Mouse (Mus musculus) heart, embryonic 14.5 days (tissue): Measurements from ENCODE around the gene Dync1i1. TPM values are rescaled to one million over a fixed set of nuclear protein-coding genes. Genes with fewer than 3 reads are reported as not detected.

ENCODE experiments used
- ATAC-seq: fragments of 200-750 bp; cut with Nextera tagmentation; 2 replicates; pipeline ENCODE4 v1.8.0; 2017; ENCODE audit warnings: low read depth, moderate TSS enrichment; ENCODE audit not compliant: insufficient number of reproducible peaks, insufficient read depth, low FRiP score
- H3K27ac ChIP-seq, 2 experiments: fragments of 200-500 bp in 1 of 2; fragments of 300-500 bp in 1 of 2; sonication (generic) in 1 of 2; replicated peaks in 1 of 2; 2 replicates each; pipeline ENCODE4 v1.5.1; 2012 to 2014; ENCODE audit warnings: low read depth in 2 of 2, low read length in 2 of 2, control low read depth in 1 of 2, mild to moderate bottlenecking in 1 of 2, mixed read lengths in 1 of 2; ENCODE audit not compliant: control insufficient read depth in 1 of 2, insufficient read depth in 1 of 2
- H3K27me3 ChIP-seq: fragments of 300-500 bp; sonication (generic); 2 replicates; pipeline ENCODE4 v1.6.1; 2014; ENCODE audit warnings: mild to moderate bottlenecking, low read length, control low read depth; ENCODE audit not compliant: control insufficient read depth, insufficient read depth
- H3K36me3 ChIP-seq: fragments of 300-500 bp; sonication (generic); 2 replicates; pipeline ENCODE4 v1.6.1; 2014; ENCODE audit warnings: mild to moderate bottlenecking, control low read depth, low read length, mixed read lengths; ENCODE audit not compliant: control insufficient read depth, insufficient read depth
- H3K4me1 ChIP-seq, 2 experiments: fragments of 200-500 bp in 1 of 2; fragments of 300-500 bp in 1 of 2; sonication (generic) in 1 of 2; 2 replicates each; pipeline ENCODE4 v1.6.1; 2012 to 2014; ENCODE audit warnings: low read length in 2 of 2, control low read depth in 1 of 2, mixed read lengths in 1 of 2; ENCODE audit not compliant: control insufficient read depth in 2 of 2, insufficient read depth in 2 of 2
- H3K4me2 ChIP-seq: fragments of 300-500 bp; sonication (generic); 2 replicates; pipeline ENCODE4 v1.6.1; 2014; ENCODE audit warnings: mild to moderate bottlenecking, low read length
- H3K4me3 ChIP-seq, 2 experiments: fragments of 200-500 bp in 1 of 2; fragments of 300-500 bp in 1 of 2; sonication (generic) in 1 of 2; 2 replicates each; pipeline ENCODE4 v1.5.1; 2012 to 2014; ENCODE audit warnings: low read length in 2 of 2, mild to moderate bottlenecking in 2 of 2, control low read depth in 1 of 2, low read depth in 1 of 2, moderate library complexity in 1 of 2; ENCODE audit not compliant: control insufficient read depth in 1 of 2, insufficient read depth in 1 of 2
- H3K9ac ChIP-seq: fragments of 300-500 bp; sonication (generic); 2 replicates; pipeline ENCODE4 v1.6.1; 2014; ENCODE audit warnings: mild to moderate bottlenecking, low read length
- H3K9me3 ChIP-seq: fragments of 300-500 bp; sonication (generic); 2 replicates; pipeline ENCODE4 v1.6.1; 2016; ENCODE audit warnings: low read length, control low read depth; ENCODE audit not compliant: control insufficient read depth
- WGBS: fragments of 180-500 bp; shearing (Covaris S2); extraction: QIAGEN DNeasy Blood & Tissue Kit; methylation state at CpG from one replicate; pipeline ENCODE4 v1.1.7; 2014; 5-methylcytosine and 5-hydroxymethylcytosine counted together
- polyA plus RNA-seq: library from polyadenylated mRNA; unstranded; fragments of >200 nt; fragmentation: Nextera tagmentation; extraction: Ambion mirVana; gene quantifications from 2 replicates; pipeline ENCODE4 v1.2.1, GENCODE M21; 2014

The Dync1i1 gene
- polyA plus RNA-seq, 1 experiment from 2014 or later: 3.3 TPM

DNA sequence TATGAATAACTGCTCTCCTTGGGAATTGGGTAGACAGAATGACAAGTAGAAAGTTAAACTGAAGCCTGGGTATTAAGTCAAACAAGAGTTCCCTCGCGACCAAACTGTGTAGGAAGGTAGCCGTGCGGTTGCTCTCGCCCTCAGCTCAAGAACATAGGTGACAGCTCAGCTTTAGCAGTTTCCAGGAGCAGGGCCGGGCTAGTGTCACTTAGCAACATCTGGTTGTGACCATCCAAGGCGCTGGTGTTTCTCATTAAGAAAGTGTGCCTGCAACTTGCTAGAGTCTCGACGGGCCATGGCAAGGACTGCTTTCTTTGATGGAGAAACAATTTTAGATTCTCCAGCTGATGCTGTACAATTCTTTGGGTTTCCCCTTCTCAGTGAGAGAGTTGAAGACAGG lies 291.5 kb downstream of the Dync1i1 start:
- H3K9me3 ChIP-seq: no peaks in the 10 kb centered on the region
- H3K4me2 ChIP-seq: 0 out of 2 replicates have a peak overlapping the region, but pooled peaks have one; percentile 26
- H3K9ac ChIP-seq: no peak overlapping the region
- 38% methylated on average over 9 of the region's 9 CpGs for WGBS
- H3K27me3 ChIP-seq: no peaks in the 10 kb centered on the region
- H3K4me1 ChIP-seq: peaks cover 0 to 6% of the 10 kb centered on the region in 2 experiments; a peak in 2 of 4 replicates
- no peak overlapping the region for H3K4me3 ChIP-seq
- H3K27ac ChIP-seq: no peak overlapping the region
- no peak for ATAC-seq
- no peaks in the 10 kb centered on the region for H3K36me3 ChIP-seq

DNA sequence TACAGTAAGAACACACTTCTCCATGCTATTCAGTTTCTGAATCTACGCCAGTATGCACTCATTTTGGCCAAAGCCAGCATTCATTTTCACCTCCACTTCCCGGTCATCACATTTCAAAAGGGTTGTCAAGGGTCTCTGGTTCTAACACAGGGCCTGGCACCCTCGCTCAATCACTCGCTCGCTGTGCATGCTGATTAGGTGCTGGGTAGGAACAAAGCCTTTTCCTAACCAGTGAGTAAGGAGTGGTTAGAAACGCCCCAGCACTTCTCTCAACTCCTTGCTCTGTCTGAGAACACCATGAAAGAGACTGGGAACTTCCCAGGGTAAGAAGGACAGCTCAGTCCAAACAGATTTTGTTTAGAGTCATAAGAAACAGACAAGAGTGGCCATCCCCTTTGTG lies 298.5 kb downstream of the Dync1i1 start:
- no peak overlapping the region for H3K9ac ChIP-seq
- no peak for ATAC-seq
- H3K4me2 ChIP-seq: no peak overlapping the region
- H3K27ac ChIP-seq: no peak overlapping the region; a peak in 1 of 4 replicates
- H3K36me3 ChIP-seq: no peaks in the 10 kb centered on the region
- no peaks in the 10 kb centered on the region for H3K4me1 ChIP-seq
- no peak overlapping the region for H3K4me3 ChIP-seq
- no peaks in the 10 kb centered on the region for H3K9me3 ChIP-seq
- H3K27me3 ChIP-seq: no peaks in the 10 kb centered on the region
- WGBS: 46% methylated on average over 6 of the region's 6 CpGs

DNA sequence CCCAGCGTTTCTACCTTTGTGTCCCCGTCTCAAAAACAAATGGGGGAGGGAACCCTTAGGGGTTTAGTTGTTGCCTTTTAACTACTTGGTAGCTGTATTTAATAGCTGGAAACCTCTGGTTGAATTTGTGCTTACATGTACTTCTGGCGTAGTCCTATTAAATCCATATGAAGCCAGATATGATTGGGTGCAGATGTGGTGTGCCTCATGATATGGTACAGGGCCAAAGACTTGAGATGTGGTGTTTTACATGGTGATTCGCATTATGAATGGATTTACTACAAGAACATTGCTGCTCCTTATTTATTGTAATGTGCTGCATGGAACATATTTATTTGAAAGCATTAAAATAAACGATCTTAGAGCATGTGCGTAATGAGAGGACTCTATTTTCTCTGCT lies 302.2 kb downstream of the Dync1i1 start:
- Histone ChIP-seq H3K27ac (no peak overlapping the region), H3K9ac (no peak overlapping the region), H3K9me3 (no peaks in the 10 kb centered on the region), H3K27me3 (no peaks in the 10 kb centered on the region), H3K4me1 (no peaks in the 10 kb centered on the region), H3K4me3 (no peak overlapping the region), H3K36me3 (no peaks in the 10 kb centered on the region), H3K4me2 (no peak overlapping the region)
- ATAC-seq: no peak
- WGBS: 90% methylated on average over 6 of the region's 6 CpGs

DNA sequence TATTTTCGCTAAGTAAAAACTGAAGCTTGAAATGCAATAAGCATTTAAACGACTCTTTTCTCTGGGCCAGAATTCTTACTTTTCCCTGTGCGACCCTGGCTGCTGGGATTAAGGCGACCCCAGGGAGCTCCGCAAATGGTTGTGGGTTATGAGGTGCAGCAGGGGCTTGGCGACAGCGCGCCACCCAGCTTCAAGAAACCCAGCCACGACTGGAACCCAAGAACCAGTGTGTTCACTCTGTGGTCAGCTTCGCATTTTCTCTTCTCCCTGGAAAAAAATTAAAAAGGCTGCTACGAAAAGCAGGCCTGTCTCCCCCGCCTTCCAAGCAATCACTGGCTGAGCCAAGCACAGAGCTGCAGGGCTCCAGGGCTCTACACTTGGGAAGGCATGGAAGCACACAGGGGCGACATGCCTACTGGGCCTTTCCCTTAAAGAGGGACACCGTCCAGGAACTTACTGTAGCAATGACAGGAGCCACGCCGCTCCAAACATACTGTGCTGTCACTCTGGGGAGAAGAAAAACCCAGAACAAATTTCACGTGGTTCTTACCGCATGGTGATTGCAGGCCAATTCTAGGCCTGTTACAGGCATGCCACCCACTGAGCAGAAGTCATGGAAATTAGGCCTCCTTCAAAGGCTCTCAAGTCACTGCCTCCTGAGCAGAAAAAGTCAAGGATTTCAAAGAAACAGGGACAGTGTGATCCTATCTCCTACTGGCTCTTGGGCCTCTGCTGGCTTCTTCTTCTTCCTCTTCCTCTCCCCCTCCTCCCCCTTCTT lies 313.5 kb downstream of the Dync1i1 start:
- no peak overlapping the region for H3K27ac ChIP-seq
- no peak overlapping the region for H3K9ac ChIP-seq
- no peak overlapping the region for H3K4me2 ChIP-seq
- no peaks in the 10 kb centered on the region for H3K9me3 ChIP-seq
- peaks cover 2% of the 10 kb centered on the region; the same call in 1 of the 2 replicates for H3K36me3 ChIP-seq
- no peak for ATAC-seq
- 0 out of 4 replicates have a peak, but pooled peaks cover 0 to 4% of the 10 kb centered on the region in 2 experiments for H3K4me1 ChIP-seq
- 61% methylated on average over 18 of the region's 18 CpGs for whole genome bisulfite sequencing
- no peaks in the 10 kb centered on the region for H3K27me3 ChIP-seq
- H3K4me3 ChIP-seq: no peak overlapping the region

- Histone ChIP-seq H3K4me2 (no peak overlapping the region), H3K9ac (no peak overlapping the region), H3K36me3 (peaks cover 10% of the 10 kb centered on the region), H3K4me1 (0 out of 4 replicates have a peak, but pooled peaks cover 0 to 4% of the 10 kb centered on the region in 2 experiments), H3K27me3 (no peaks in the 10 kb centered on the region), H3K4me3 (no peak overlapping the region), H3K27ac (no peak overlapping the region), H3K9me3 (no peaks in the 10 kb centered on the region)
- WGBS: 71% methylated on average over 12 of the region's 12 CpGs
- ATAC-seq: no peak
These were observed 321.4 kb downstream of the Dync1i1 start for GRCm38 (mm10) chr6:6046729-6047424.

DNA sequence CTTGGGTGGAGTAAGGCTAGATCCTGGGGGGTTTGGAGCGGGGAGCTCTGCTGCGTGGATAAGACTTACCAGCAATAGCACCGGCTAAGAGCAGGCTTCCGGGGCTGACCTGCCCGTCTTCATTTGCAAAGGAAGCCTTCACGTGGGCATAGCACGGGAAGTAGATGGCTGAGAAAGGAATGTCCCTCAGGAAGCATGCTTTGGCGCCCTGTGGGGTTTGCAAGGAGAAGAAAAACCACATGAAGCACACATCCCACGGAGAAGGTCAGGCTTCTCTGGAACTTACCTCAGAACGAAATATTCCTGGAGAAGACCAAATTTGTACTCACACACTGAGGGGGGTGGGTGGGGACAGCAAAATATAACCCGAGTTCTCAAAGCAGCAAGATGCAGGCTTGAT lies 327.3 kb downstream of the Dync1i1 start:
- Histone ChIP-seq H3K9ac (no peak overlapping the region), H3K4me3 (no peak overlapping the region), H3K4me2 (no peak overlapping the region), H3K9me3 (no peaks in the 10 kb centered on the region), H3K4me1 (peaks cover 9 to 15% of the 10 kb centered on the region in 2 experiments), H3K27ac (no peak overlapping the region), H3K27me3 (no peaks in the 10 kb centered on the region), H3K36me3 (peaks cover 13% of the 10 kb centered on the region; the same call in 1 of the 2 replicates)
- WGBS: 51% methylated on average over 11 of the region's 11 CpGs
- ATAC-seq: no peak

DNA sequence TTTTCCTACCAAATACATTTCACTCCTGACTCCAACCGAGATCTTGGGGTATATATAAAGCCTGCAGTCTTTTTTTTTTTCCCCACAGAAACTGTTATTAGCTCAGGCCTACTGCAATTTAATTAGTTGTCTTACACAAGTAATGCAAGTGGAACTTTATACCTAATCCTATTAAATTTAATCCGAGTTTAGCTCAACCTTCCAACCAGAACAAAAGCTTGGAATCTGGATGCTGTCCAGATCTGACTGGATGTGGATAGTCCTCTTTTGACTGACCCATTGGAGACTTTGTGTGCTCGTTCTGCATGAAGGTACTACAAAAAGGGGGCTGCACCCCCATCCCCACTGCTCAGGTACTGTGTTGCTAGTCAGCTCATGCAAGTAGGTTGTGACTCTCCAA lies 328.5 kb downstream of the Dync1i1 start:
- Histone ChIP-seq H3K4me3 (no peak overlapping the region), H3K9me3 (no peaks in the 10 kb centered on the region), H3K36me3 (peaks cover 13% of the 10 kb centered on the region; the same call in 1 of the 2 replicates), H3K9ac (no peak overlapping the region), H3K4me2 (no peak overlapping the region), H3K27me3 (no peaks in the 10 kb centered on the region), H3K27ac (no peak overlapping the region), H3K4me1 (peaks cover 9 to 20% of the 10 kb centered on the region in 2 experiments)
- 78% methylated on average over 3 of the region's 3 CpGs for WGBS
- no peak for ATAC-seq
